Mouse (Mus musculus) heart, embryonic 16.5 days (tissue): ENCODE data around the gene Ptprs. TPM values are rescaled to one million over a fixed set of nuclear protein-coding genes. Genes with fewer than 3 reads are reported as not detected.

Experiments
- ATAC-seq: fragments of 200-750 bp; cut with Nextera tagmentation; replicated peaks from 2 replicates; pipeline ENCODE4 v1.8.0; 2017; ENCODE audit warnings: moderate number of reproducible peaks; ENCODE audit not compliant: insufficient read depth, low FRiP score; ENCODE audit errors: extremely low read depth
- H3K27ac ChIP-seq: fragments of 300-500 bp; sonication (generic); 2 replicates; pipeline ENCODE4 v1.5.1; 2014; ENCODE audit warnings: mild to moderate bottlenecking, low read length, control low read depth, moderate library complexity
- H3K27me3 ChIP-seq: fragments of 300-500 bp; sonication (generic); 2 replicates; pipeline ENCODE4 v1.6.1; 2014; ENCODE audit warnings: low read length, mixed read lengths; ENCODE audit not compliant: control insufficient read depth, insufficient read depth
- H3K36me3 ChIP-seq: fragments of 300-500 bp; sonication (generic); 2 replicates; pipeline ENCODE4 v1.6.1; 2014; ENCODE audit not compliant: control insufficient read depth, insufficient read depth
- H3K4me1 ChIP-seq: fragments of 300-500 bp; sonication (generic); 2 replicates; pipeline ENCODE4 v1.6.1; 2014; ENCODE audit warnings: low read length, mixed read lengths; ENCODE audit not compliant: control insufficient read depth, insufficient read depth
- H3K4me2 ChIP-seq: fragments of 300-500 bp; sonication (generic); 2 replicates; pipeline ENCODE4 v1.6.1; 2014; ENCODE audit warnings: low read depth, mild to moderate bottlenecking, control low read depth, low read length
- H3K4me3 ChIP-seq: fragments of 300-500 bp; sonication (generic); 2 replicates; pipeline ENCODE4 v1.5.1; 2014; ENCODE audit warnings: mild to moderate bottlenecking, control low read depth, low read length
- H3K9ac ChIP-seq: fragments of 300-500 bp; sonication (generic); 2 replicates; pipeline ENCODE4 v1.6.1; 2014; ENCODE audit warnings: low read length, control low read depth
- H3K9me3 ChIP-seq: fragments of 300-500 bp; sonication (generic); replicated peaks from 2 replicates; pipeline ENCODE4 v1.6.1; 2016; ENCODE audit warnings: low read length; ENCODE audit not compliant: control insufficient read depth
- WGBS: fragments of 180-500 bp; shearing (Covaris S2); extraction: QIAGEN DNeasy Blood & Tissue Kit; methylation state at CpG from one replicate; pipeline ENCODE4 v1.1.7; 2014; 5-methylcytosine and 5-hydroxymethylcytosine counted together
- polyA plus RNA-seq: library from polyadenylated mRNA; unstranded; fragments of >200 nt; fragmentation: Nextera tagmentation; extraction: Ambion mirVana; gene quantifications from 2 replicates; pipeline ENCODE4 v1.2.1, GENCODE M21; 2015

The Ptprs gene
- polyA plus RNA-seq, 1 experiment from 2014 or later = 33.9 TPM

GRCm38 (mm10) chr17:56453251-56453650 lies 23.0 kb downstream of the Ptprs start:
- no peak overlapping the region for H3K9ac ChIP-seq
- H3K4me1 ChIP-seq = peaks cover 12% of the 10 kb centered on the region
- no peak overlapping the region for H3K4me3 ChIP-seq
- H3K27me3 ChIP-seq = no peaks in the 10 kb centered on the region
- 59% methylated on average over 4 of the region's 4 CpGs for WGBS
- ATAC-seq = peak; percentile 85
- H3K36me3 ChIP-seq = peaks cover 50% of the 10 kb centered on the region
- peak overlapping the region; percentile 68 for H3K27ac ChIP-seq
- no peaks in the 10 kb centered on the region for H3K9me3 ChIP-seq
- no peak overlapping the region for H3K4me2 ChIP-seq

- whole genome bisulfite sequencing = 78% methylated on average over 2 of the region's 2 CpGs
- Histone ChIP-seq H3K9ac (no peak overlapping the region), H3K4me1 (peaks cover 9% of the 10 kb centered on the region), H3K36me3 (peaks cover 36% of the 10 kb centered on the region), H3K9me3 (no peaks in the 10 kb centered on the region), H3K27ac (no peak overlapping the region), H3K4me3 (no peak overlapping the region), H3K4me2 (no peak overlapping the region), H3K27me3 (no peaks in the 10 kb centered on the region)
- ATAC-seq = no peak
Measured at GRCm38 (mm10) chr17:56447716-56448115, 28.6 kb downstream of the Ptprs start.

GRCm38 (mm10) chr17:56445397-56445796 lies 30.9 kb downstream of the Ptprs start:
- Histone ChIP-seq H3K9ac (no peak overlapping the region), H3K27ac (no peak overlapping the region), H3K4me3 (no peak overlapping the region), H3K27me3 (no peaks in the 10 kb centered on the region), H3K36me3 (peaks cover 20% of the 10 kb centered on the region), H3K4me2 (no peak overlapping the region), H3K4me1 (peaks cover 7% of the 10 kb centered on the region), H3K9me3 (no peaks in the 10 kb centered on the region)
- ATAC-seq = no peak
- WGBS = 83% methylated on average over 14 of the region's 14 CpGs

DNA sequence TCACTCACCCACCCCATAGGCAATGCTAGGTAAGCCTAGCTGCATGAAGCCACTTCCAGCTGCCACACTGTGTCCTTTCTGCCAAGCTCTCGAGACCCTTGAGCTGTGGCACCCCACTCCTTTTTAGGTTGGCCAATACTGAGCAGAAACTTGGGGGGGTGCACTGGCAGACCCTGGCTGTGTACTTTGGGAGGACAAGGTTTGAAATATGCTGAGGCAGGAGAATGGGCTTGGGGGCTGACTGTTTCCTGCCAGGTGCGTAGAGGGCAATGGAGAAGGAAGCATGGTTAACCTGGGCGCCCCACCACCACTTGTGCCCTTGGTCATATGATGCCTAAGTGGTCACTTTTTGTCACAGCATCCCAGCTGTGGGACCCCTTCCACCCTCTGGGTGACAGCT lies 31.5 kb downstream of the Ptprs start:
- no peaks in the 10 kb centered on the region for H3K27me3 ChIP-seq
- ATAC-seq = no peak
- no peak overlapping the region for H3K4me2 ChIP-seq
- no peaks in the 10 kb centered on the region for H3K9me3 ChIP-seq
- peaks cover 7% of the 10 kb centered on the region for H3K4me1 ChIP-seq
- H3K36me3 ChIP-seq = peaks cover 16% of the 10 kb centered on the region
- H3K4me3 ChIP-seq = no peak overlapping the region
- WGBS = 88% methylated on average over 3 of the region's 3 CpGs
- peak overlapping the region; percentile 46; the same call in 1 of the 2 replicates for H3K27ac ChIP-seq
- no peak overlapping the region for H3K9ac ChIP-seq

DNA sequence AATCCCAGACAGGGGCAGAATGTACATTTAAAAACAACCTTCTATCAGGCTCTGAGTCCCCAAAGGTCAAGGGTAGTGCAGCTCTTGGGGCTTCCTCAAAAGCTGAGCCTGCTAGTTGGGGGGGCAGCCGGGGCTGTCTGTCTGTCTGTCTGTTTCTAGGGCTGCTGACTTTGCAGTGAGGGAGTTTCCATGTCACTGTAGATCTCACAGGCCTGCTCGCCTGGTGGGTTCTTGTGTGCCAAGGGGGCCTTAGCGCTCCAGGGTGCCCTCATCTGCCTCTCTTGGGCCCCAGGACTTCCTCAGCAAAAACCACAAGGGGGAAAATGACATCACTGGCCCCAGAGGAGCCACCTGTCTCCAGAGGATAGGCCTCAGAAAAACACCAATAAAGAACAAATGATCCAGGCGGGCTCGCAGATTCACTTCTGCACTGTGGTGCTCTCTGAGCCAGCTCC lies 32.9 kb downstream of the Ptprs start:
- H3K27ac ChIP-seq = peak overlapping the region; percentile 43
- H3K4me3 ChIP-seq = no peak overlapping the region
- peaks cover 7% of the 10 kb centered on the region for H3K4me1 ChIP-seq
- 0 out of 2 replicates have a peak overlapping the region, but pooled peaks have one; percentile 34 for H3K9ac ChIP-seq
- 73% methylated on average over 5 of the region's 5 CpGs for WGBS
- H3K36me3 ChIP-seq = peaks cover 7% of the 10 kb centered on the region; the same call in 1 of the 2 replicates
- H3K9me3 ChIP-seq = no peaks in the 10 kb centered on the region
- no peak overlapping the region for H3K4me2 ChIP-seq
- ATAC-seq = peak; percentile 42; the same call in 1 of the 2 replicates
- H3K27me3 ChIP-seq = no peaks in the 10 kb centered on the region

DNA sequence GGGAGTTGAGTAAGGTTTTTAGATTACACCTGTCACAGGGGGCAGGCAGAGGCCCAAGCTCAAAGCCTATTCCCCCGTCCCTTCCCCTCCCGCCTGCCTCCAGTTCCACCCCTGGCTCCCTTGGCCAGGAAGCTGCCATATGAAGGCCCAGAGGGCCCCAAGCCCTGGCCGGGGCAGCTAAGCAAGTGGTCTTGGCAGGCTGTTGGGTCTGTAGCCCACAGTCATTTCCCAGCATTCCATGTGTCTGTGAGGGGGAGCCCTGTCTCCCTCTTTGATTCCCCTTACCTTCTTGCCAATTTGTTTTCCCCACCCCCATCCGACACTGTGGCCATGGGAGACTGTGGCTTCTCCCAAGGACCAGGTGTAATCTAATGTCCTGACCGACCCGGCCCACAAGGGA lies 34.0 kb downstream of the Ptprs start:
- ATAC-seq = no peak
- WGBS = 81% methylated on average over 5 of the region's 6 CpGs

GRCm38 (mm10) chr17:56439731-56440460 lies 36.4 kb downstream of the Ptprs start:
- Histone ChIP-seq H3K36me3 (peaks cover 31% of the 10 kb centered on the region), H3K9ac (no peak overlapping the region), H3K4me3 (no peak overlapping the region), H3K27me3 (no peaks in the 10 kb centered on the region), H3K4me2 (no peak overlapping the region), H3K9me3 (peaks cover 12% of the 10 kb centered on the region), H3K4me1 (peaks cover 7% of the 10 kb centered on the region), H3K27ac (no peak overlapping the region)
- WGBS = 83% methylated on average over 15 of the region's 15 CpGs
- no peak for ATAC-seq

More for the DNA sequence above, 34.0 kb downstream of the Ptprs start:
- peaks cover 2% of the 10 kb centered on the region; the same call in 1 of the 2 replicates for H3K9me3 ChIP-seq
- no peak overlapping the region for H3K4me2 ChIP-seq
- no peak overlapping the region for H3K9ac ChIP-seq
- peaks cover 7% of the 10 kb centered on the region for H3K4me1 ChIP-seq
- H3K4me3 ChIP-seq = no peak overlapping the region
- no peak overlapping the region for H3K27ac ChIP-seq
- no peaks in the 10 kb centered on the region for H3K27me3 ChIP-seq
- peaks cover 12% of the 10 kb centered on the region for H3K36me3 ChIP-seq

DNA sequence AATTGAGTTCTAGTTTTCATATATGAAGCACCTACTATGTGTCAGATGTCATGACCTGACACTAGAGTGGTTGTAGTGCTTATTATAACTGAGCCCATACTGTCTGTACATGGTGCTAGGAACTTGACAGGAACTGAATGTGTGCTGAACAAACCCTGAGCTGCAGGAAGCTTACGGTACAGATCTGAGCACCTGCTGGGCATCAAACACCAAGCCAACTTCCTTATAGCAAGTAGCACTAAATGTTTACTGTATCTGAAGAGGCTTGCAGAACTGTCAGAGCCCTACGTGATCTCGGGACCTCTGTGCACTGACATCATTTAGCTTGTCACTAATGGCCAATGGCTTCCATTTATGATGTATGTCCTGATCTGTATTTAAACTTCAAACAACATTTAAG lies 44.7 kb downstream of the Ptprs start:
- no peak for ATAC-seq
- Histone ChIP-seq H3K4me2 (no peak overlapping the region), H3K9ac (no peak overlapping the region), H3K4me3 (no peak overlapping the region), H3K4me1 (no peaks in the 10 kb centered on the region), H3K27me3 (0 out of 2 replicates have a peak, but pooled peaks cover 3% of the 10 kb centered on the region), H3K27ac (no peak overlapping the region), H3K9me3 (peaks cover 3% of the 10 kb centered on the region), H3K36me3 (peaks cover 23% of the 10 kb centered on the region)
- WGBS = 84% methylated on average over 3 of the region's 3 CpGs

DNA sequence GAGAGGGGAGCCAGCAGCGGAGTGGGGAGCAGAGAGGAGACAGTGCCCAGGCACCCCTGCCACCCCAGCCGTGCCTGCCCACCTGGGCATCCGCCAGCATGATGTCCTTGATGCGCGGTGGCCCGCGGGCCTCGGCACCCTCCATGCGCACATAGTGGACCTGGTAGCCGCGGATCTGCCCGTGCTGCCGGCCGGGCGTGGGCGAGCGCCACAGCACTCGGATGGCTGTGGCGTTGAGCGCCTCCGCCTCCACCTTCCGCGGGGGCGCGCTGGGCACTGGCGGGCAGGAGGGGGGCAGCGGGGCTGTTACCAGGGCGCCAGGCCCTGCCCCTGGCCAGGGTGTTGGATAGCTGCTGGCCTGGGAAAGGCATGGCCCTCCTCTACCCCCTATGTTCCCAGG lies 48.4 kb downstream of the Ptprs start:
- H3K4me3 ChIP-seq = no peak overlapping the region
- no peak overlapping the region for H3K9ac ChIP-seq
- H3K27me3 ChIP-seq = 0 out of 2 replicates have a peak, but pooled peaks cover 3% of the 10 kb centered on the region
- 76% methylated on average over 26 of the region's 28 CpGs for WGBS
- H3K27ac ChIP-seq = no peak overlapping the region
- H3K4me1 ChIP-seq = peaks cover 9% of the 10 kb centered on the region
- no peak for ATAC-seq
- H3K4me2 ChIP-seq = no peak overlapping the region
- peaks cover 20% of the 10 kb centered on the region for H3K36me3 ChIP-seq
- no peaks in the 10 kb centered on the region for H3K9me3 ChIP-seq
